Mouse (Mus musculus) kidney, embryonic 15.5 days (tissue): ENCODE measurements around the gene Trio. TPM values are rescaled to one million over a fixed set of nuclear protein-coding genes. Genes with fewer than 3 reads are reported as not detected.

Experiments used
- ATAC-seq: fragments of 200-750 bp; cut with Nextera tagmentation; replicated peaks from 2 replicates; pipeline ENCODE4 v1.8.0; 2017; ENCODE audit warnings: moderate TSS enrichment; ENCODE audit not compliant: low FRiP score
- H3K27ac ChIP-seq: fragments of 300-500 bp; sonication (generic); 2 replicates; pipeline ENCODE4 v1.5.1; 2015; ENCODE audit warnings: mild to moderate bottlenecking, inconsistent platforms
- H3K27me3 ChIP-seq: fragments of 300-500 bp; sonication (generic); 2 replicates; pipeline ENCODE4 v1.6.1; 2015; ENCODE audit warnings: inconsistent platforms
- H3K36me3 ChIP-seq: fragments of 300-500 bp; sonication (generic); 2 replicates; pipeline ENCODE4 v1.6.1; 2015; ENCODE audit warnings: inconsistent platforms
- H3K4me1 ChIP-seq: fragments of 300-500 bp; sonication (generic); 2 replicates; pipeline ENCODE4 v1.6.1; 2015; ENCODE audit warnings: inconsistent platforms
- H3K4me2 ChIP-seq: fragments of 300-500 bp; sonication (generic); 2 replicates; pipeline ENCODE4 v1.6.1; 2015; ENCODE audit warnings: moderate library complexity, mild to moderate bottlenecking, inconsistent platforms
- H3K4me3 ChIP-seq: fragments of 300-500 bp; sonication (generic); replicated peaks from 2 replicates; pipeline ENCODE4 v1.5.1; 2015; ENCODE audit warnings: mild to moderate bottlenecking, inconsistent platforms
- H3K9ac ChIP-seq: fragments of 300-500 bp; sonication (generic); 2 replicates; pipeline ENCODE4 v1.6.1; 2015; ENCODE audit warnings: mild to moderate bottlenecking, inconsistent platforms
- H3K9me3 ChIP-seq: fragments of 300-500 bp; sonication (generic); replicated peaks from 2 replicates; pipeline ENCODE4 v1.6.1; 2016; ENCODE audit warnings: inconsistent platforms
- WGBS: fragments of 180-500 bp; shearing (Covaris S2); methylation state at CpG from one replicate; pipeline ENCODE4 v1.1.7; 2015; ENCODE audit warnings: mixed read lengths; 5-methylcytosine and 5-hydroxymethylcytosine counted together
- polyA plus RNA-seq: library from polyadenylated mRNA; unstranded; fragments of >200 nt; fragmentation: Nextera tagmentation; extraction: Ambion mirVana; gene quantifications from 2 replicates; pipeline ENCODE4 v1.2.1, GENCODE M21; 2015

Trio gene
- polyA plus RNA-seq, 1 experiment from 2014 or later: 28.8 TPM

GRCm38 (mm10) chr15:27907649-27908048, 118.0 kb downstream of the Trio start:
- H3K9ac ChIP-seq: no peak overlapping the region
- H3K4me2 ChIP-seq: no peak overlapping the region
- H3K9me3 ChIP-seq: no peaks in the 10 kb centered on the region
- H3K36me3 ChIP-seq: peaks cover 39% of the 10 kb centered on the region
- no peak overlapping the region for H3K27ac ChIP-seq
- H3K4me3 ChIP-seq: no peak overlapping the region
- WGBS: 43% methylated on average over 5 of the region's 5 CpGs
- peaks cover 12% of the 10 kb centered on the region; the same call in 1 of the 2 replicates for H3K4me1 ChIP-seq
- no peaks in the 10 kb centered on the region for H3K27me3 ChIP-seq
- ATAC-seq: no peak

GRCm38 (mm10) chr15:27906409-27906808, 119.2 kb downstream of the Trio start:
- Histone ChIP-seq H3K4me3 (no peak overlapping the region), H3K27ac (no peak overlapping the region), H3K4me2 (no peak overlapping the region), H3K4me1 (peaks cover 12% of the 10 kb centered on the region; the same call in 1 of the 2 replicates), H3K27me3 (no peaks in the 10 kb centered on the region), H3K9me3 (no peaks in the 10 kb centered on the region), H3K36me3 (peaks cover 44% of the 10 kb centered on the region), H3K9ac (no peak overlapping the region)
- no peak for ATAC-seq
- WGBS: 77% methylated on average over 4 of the region's 4 CpGs

GRCm38 (mm10) chr15:27905341-27905740, 120.3 kb downstream of the Trio start:
- WGBS: 73% methylated on average over 6 of the region's 6 CpGs
- 0 out of 2 replicates have a peak, but pooled peaks have one; percentile 21 for ATAC-seq
- H3K4me1 ChIP-seq: peaks cover 12% of the 10 kb centered on the region; the same call in 1 of the 2 replicates
- no peaks in the 10 kb centered on the region for H3K9me3 ChIP-seq
- H3K27me3 ChIP-seq: no peaks in the 10 kb centered on the region
- H3K9ac ChIP-seq: no peak overlapping the region
- H3K4me3 ChIP-seq: no peak overlapping the region
- H3K27ac ChIP-seq: no peak overlapping the region
- peaks cover 46% of the 10 kb centered on the region for H3K36me3 ChIP-seq
- H3K4me2 ChIP-seq: no peak overlapping the region

GRCm38 (mm10) chr15:27904346-27905005, 121.2 kb downstream of the Trio start:
- Histone ChIP-seq H3K9ac (no peak overlapping the region), H3K4me3 (no peak overlapping the region), H3K27ac (no peak overlapping the region), H3K9me3 (no peaks in the 10 kb centered on the region), H3K27me3 (no peaks in the 10 kb centered on the region), H3K4me1 (peaks cover 16% of the 10 kb centered on the region), H3K36me3 (peaks cover 49% of the 10 kb centered on the region), H3K4me2 (no peak overlapping the region)
- WGBS: 59% methylated on average over 16 of the region's 16 CpGs
- no peak for ATAC-seq

- no peak for ATAC-seq
- no peaks in the 10 kb centered on the region for H3K9me3 ChIP-seq
- H3K4me2 ChIP-seq: no peak overlapping the region
- no peak overlapping the region for H3K4me3 ChIP-seq
- H3K9ac ChIP-seq: no peak overlapping the region
- 82% methylated on average over 15 of the region's 15 CpGs for WGBS
- peaks cover 21% of the 10 kb centered on the region for H3K4me1 ChIP-seq
- H3K27me3 ChIP-seq: no peaks in the 10 kb centered on the region
- peaks cover 77% of the 10 kb centered on the region for H3K36me3 ChIP-seq
- H3K27ac ChIP-seq: no peak overlapping the region
Measured at GRCm38 (mm10) chr15:27901200-27901599, 124.4 kb downstream of the Trio start.

DNA sequence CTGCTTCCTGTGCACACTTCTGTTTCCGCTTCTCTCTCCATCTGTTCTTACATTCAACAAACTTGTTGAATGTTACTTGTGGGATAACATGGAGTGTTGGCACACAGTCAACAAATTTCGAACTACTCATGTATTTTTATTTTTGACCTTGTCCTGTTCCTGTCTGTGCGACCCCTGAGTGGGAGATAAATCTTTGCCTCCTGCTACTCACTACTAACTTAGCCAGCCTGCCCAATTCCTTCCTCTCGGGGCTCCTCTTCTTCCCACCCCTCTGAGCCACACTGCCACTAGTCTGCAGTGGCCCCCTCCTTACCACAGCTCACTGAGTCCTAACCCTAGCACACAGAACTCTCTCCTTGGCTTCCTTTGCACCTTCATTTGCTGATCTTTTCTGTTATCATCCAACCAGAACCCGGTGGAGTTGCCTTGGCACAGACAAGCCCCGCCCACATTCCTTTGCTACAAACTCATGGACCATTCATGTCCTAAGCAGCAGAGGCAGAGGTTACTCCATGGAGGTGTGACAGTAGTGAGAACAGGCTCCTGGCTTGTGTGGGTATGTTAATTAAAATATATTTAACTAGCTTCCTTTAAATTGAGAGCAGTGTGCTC, 126.7 kb downstream of the Trio start:
- ATAC-seq: peak; percentile 83
- Histone ChIP-seq H3K4me2 (no peak overlapping the region), H3K27ac (no peak overlapping the region), H3K4me1 (peaks cover 11% of the 10 kb centered on the region), H3K9ac (no peak overlapping the region), H3K4me3 (no peak overlapping the region), H3K27me3 (no peaks in the 10 kb centered on the region), H3K9me3 (no peaks in the 10 kb centered on the region), H3K36me3 (peaks cover 92% of the 10 kb centered on the region)
- 63% methylated on average over 6 of the region's 6 CpGs for WGBS

GRCm38 (mm10) chr15:27894112-27894511, 131.5 kb downstream of the Trio start:
- Histone ChIP-seq H3K4me3 (no peak overlapping the region), H3K9me3 (no peaks in the 10 kb centered on the region), H3K9ac (no peak overlapping the region), H3K27me3 (no peaks in the 10 kb centered on the region), H3K27ac (no peak overlapping the region), H3K4me2 (no peak overlapping the region), H3K36me3 (peaks cover 86% of the 10 kb centered on the region), H3K4me1 (peaks cover 4% of the 10 kb centered on the region; the same call in 1 of the 2 replicates)
- WGBS: 89% methylated on average over 12 of the region's 12 CpGs
- no peak for ATAC-seq

- no peaks in the 10 kb centered on the region for H3K9me3 ChIP-seq
- H3K36me3 ChIP-seq: peaks cover 86% of the 10 kb centered on the region
- no peak overlapping the region for H3K27ac ChIP-seq
- 53% methylated on average over 5 of the region's 5 CpGs for WGBS
- H3K27me3 ChIP-seq: no peaks in the 10 kb centered on the region
- H3K9ac ChIP-seq: no peak overlapping the region
- no peak overlapping the region for H3K4me3 ChIP-seq
- no peak for ATAC-seq
- H3K4me2 ChIP-seq: no peak overlapping the region
- H3K4me1 ChIP-seq: 0 out of 2 replicates have a peak, but pooled peaks cover 2% of the 10 kb centered on the region
Measured at GRCm38 (mm10) chr15:27892029-27892428, 133.6 kb downstream of the Trio start.

DNA sequence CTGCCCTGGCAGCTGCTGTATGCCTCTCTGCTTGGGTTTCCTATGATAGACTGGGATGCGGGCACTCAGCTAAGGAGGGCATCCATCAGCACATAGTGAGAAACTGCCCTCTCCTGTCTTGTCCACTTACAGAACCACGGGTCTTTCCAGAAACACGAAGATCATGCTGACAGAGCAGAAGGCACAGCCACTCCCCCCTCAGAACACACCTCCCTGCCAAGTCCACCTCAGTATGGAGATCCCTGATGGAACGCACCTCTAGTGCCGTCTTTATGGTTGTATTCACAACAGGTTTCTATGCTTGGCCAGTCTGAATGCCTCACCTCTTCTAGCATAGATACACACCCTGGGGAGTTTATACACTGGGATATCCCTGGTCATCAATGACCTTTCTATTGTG, 135.0 kb downstream of the Trio start:
- ATAC-seq: no peak
- Histone ChIP-seq H3K27ac (no peak overlapping the region), H3K4me3 (no peak overlapping the region), H3K27me3 (no peaks in the 10 kb centered on the region), H3K4me1 (0 out of 2 replicates have a peak, but pooled peaks cover 6% of the 10 kb centered on the region), H3K9me3 (no peaks in the 10 kb centered on the region), H3K36me3 (peaks cover 88% of the 10 kb centered on the region), H3K4me2 (no peak overlapping the region), H3K9ac (no peak overlapping the region)
- WGBS: 91% methylated on average over 5 of the region's 5 CpGs

GRCm38 (mm10) chr15:27888153-27888552, 137.5 kb downstream of the Trio start:
- no peaks in the 10 kb centered on the region for H3K9me3 ChIP-seq
- no peak overlapping the region for H3K4me3 ChIP-seq
- H3K4me1 ChIP-seq: 0 out of 2 replicates have a peak, but pooled peaks cover 6% of the 10 kb centered on the region
- H3K27ac ChIP-seq: no peak overlapping the region
- no peak overlapping the region for H3K9ac ChIP-seq
- 65% methylated on average over 13 of the region's 13 CpGs for WGBS
- H3K36me3 ChIP-seq: peaks cover 79% of the 10 kb centered on the region
- H3K4me2 ChIP-seq: no peak overlapping the region
- no peak for ATAC-seq
- no peaks in the 10 kb centered on the region for H3K27me3 ChIP-seq

DNA sequence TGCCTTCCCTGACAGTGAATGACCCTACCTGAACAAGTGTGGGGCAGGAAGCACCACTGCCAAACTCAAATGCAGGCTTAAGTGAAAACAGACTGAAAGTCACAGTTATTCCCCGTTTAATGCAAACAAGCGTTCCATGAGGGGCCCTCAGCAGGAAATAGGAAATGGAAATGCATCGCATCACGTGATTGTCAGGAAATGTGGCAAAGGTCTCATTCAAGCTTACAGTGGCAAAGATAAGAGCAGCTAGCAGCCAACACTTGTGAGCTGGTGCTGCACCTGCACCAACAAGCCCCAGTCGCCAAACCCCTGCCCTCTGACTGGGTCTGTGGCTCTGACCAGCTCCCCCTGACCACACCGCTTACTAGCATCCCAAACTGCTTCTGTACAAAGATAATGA, 138.7 kb downstream of the Trio start:
- no peak overlapping the region for H3K9ac ChIP-seq

More for the DNA sequence above, 138.7 kb downstream of the Trio start:
- WGBS: 85% methylated on average over 6 of the region's 6 CpGs
- H3K4me3 ChIP-seq: no peak overlapping the region
- H3K27ac ChIP-seq: 0 out of 2 replicates have a peak overlapping the region, but pooled peaks have one; percentile 6
- no peaks in the 10 kb centered on the region for H3K27me3 ChIP-seq
- peaks cover 86% of the 10 kb centered on the region for H3K36me3 ChIP-seq
- 0 out of 2 replicates have a peak, but pooled peaks cover 6% of the 10 kb centered on the region for H3K4me1 ChIP-seq
- no peaks in the 10 kb centered on the region for H3K9me3 ChIP-seq
- no peak for ATAC-seq
- no peak overlapping the region for H3K4me2 ChIP-seq
